Mouse (Mus musculus): ENCODE results near the gene Hmgb1. TPM values are rescaled to one million over a fixed set of nuclear protein-coding genes. Genes with fewer than 3 reads are reported as not detected.

Gene Hmgb1
- total RNA-seq (2021) = 100 to 1,000 TPM in 1 of 2 experiments, 10 to 100 TPM in 1; 88.9 to 103 TPM
- 23.7 and 42.4 TPM in 2 replicates for polyA plus RNA-seq (2012; rRNA removed)
- long read RNA-seq, transcript Hmgb1-201 (5 exons, 2,838 nt) = major isoform, 124 of 143 reads
- long read RNA-seq, partial matches to known transcripts = 2 of 143 reads
- long read RNA-seq, other reads (novel, unspliced or antisense) = 13 of 143 reads

GRCm38 (mm10) chr5:149184104-149184843, at the start of gene Hmgb1, which contains the start of gene Uspl1:
Gene Hmgb1 (minus strand): TSS chr5:149184489.
Gene Uspl1 (plus strand): TSS chr5:149184350.
- H3K4me1 ChIP-seq (ENCODE audit: control insufficient read depth, insufficient read depth, low read length) = peaks cover 1% of the 10 kb centered on the region; the same call in 1 of the 2 replicates
- peak; percentile 99 to 100 for DNase-seq
- peak within 1 kb of the TSS; percentile 98 for H3K9ac ChIP-seq (ENCODE audit: low read depth, low read length)
- intact Hi-C loops (cut with DNase I) = loop anchor here (1.0 to 10.0 kb wide), 4 partner anchors 45 to 451 kb away; partner anchors contain the start of gene Hsph1
- under 1% methylated on average over 59 of the region's 59 CpGs for WGBS
- peak within 1 kb of the TSS; percentile 100 for H3K27ac ChIP-seq
- H3K4me3 ChIP-seq = peak within 1 kb of the TSS; percentile 78
- H3K79me2 ChIP-seq (replicated peaks; ENCODE audit: control insufficient read depth, insufficient read depth, low read length) = 0 out of 2 replicates have a peak, but pooled peaks cover 1% of the 10 kb centered on the region
- TF ChIP-seq EP300 (IDR thresholded peaks at IDR 0.05; ENCODE audit: insufficient read depth, low read depth, low read length) (peak; percentile 93), CTCF (IDR thresholded peaks at IDR 0.05) (0 out of 2 replicates have a peak, but pooled peaks have one; percentile 3), POLR2A (IDR thresholded peaks at IDR 0.05; ENCODE audit: insufficient read depth, low read depth, low read length) (peak; percentile 99)
- peaks cover 16% of the 10 kb centered on the region for H3K36me3 ChIP-seq (ENCODE audit: control insufficient read depth, insufficient read depth, low read length)
- no peaks in the 10 kb centered on the region for H3K27me3 ChIP-seq (ENCODE audit: control insufficient read depth, insufficient read depth, low read length)

- H3K4me3 ChIP-seq = peak overlapping the region; percentile 73
- no peaks in the 10 kb centered on the region for H3K27me3 ChIP-seq (ENCODE audit: control insufficient read depth, insufficient read depth, low read length)
- H3K36me3 ChIP-seq (ENCODE audit: control insufficient read depth, insufficient read depth, low read length) = no peaks in the 10 kb centered on the region
- no peaks in the 10 kb centered on the region for H3K4me1 ChIP-seq (ENCODE audit: control insufficient read depth, insufficient read depth, low read length)
- intact Hi-C loops (cut with DNase I) = loop anchor here (1.0 to 5.0 kb wide), 2 partner anchors 45 to 177 kb away; partner anchors contain the start of genes Hmgb1 and Uspl1
- 78% methylated on average over 18 of the region's 18 CpGs for WGBS
- peak overlapping the region; percentile 86 for H3K27ac ChIP-seq
- DNase-seq = no peak
- TF ChIP-seq EP300 (IDR thresholded peaks at IDR 0.05; ENCODE audit: insufficient read depth, low read depth, low read length) (no peak), CTCF (IDR thresholded peaks at IDR 0.05) (no peak), POLR2A (IDR thresholded peaks at IDR 0.05; ENCODE audit: insufficient read depth, low read depth, low read length) (no peak)
- no peaks in the 10 kb centered on the region for H3K79me2 ChIP-seq (replicated peaks; ENCODE audit: control insufficient read depth, insufficient read depth, low read length)
- peak overlapping the region; percentile 60 for H3K9ac ChIP-seq (ENCODE audit: low read depth, low read length)
Measured at GRCm38 (mm10) chr5:149229619-149230339, 45.5 kb upstream of the Hmgb1 start.

GRCm38 (mm10) chr5:149228700-149229618, 44.7 kb upstream of the Hmgb1 start:
- peak; percentile 100 for DNase-seq
- Histone ChIP-seq H3K27me3 (ENCODE audit: control insufficient read depth, insufficient read depth, low read length) (no peaks in the 10 kb centered on the region), H3K4me1 (ENCODE audit: control insufficient read depth, insufficient read depth, low read length) (no peaks in the 10 kb centered on the region), H3K4me3 (peak overlapping the region; percentile 73), H3K27ac (peak overlapping the region; percentile 86), H3K36me3 (ENCODE audit: control insufficient read depth, insufficient read depth, low read length) (no peaks in the 10 kb centered on the region), H3K9ac (ENCODE audit: low read depth, low read length) (peak overlapping the region; percentile 60), H3K79me2 (replicated peaks; ENCODE audit: control insufficient read depth, insufficient read depth, low read length) (no peaks in the 10 kb centered on the region)
- TF ChIP-seq CTCF (IDR thresholded peaks at IDR 0.05) (no peak), EP300 (IDR thresholded peaks at IDR 0.05; ENCODE audit: insufficient read depth, low read depth, low read length) (peak; percentile 91), POLR2A (IDR thresholded peaks at IDR 0.05; ENCODE audit: insufficient read depth, low read depth, low read length) (peak; percentile 72)
- WGBS = 2% methylated on average over 55 of the region's 55 CpGs
- intact Hi-C loops (cut with DNase I) = loop anchor here (1.0 to 5.0 kb wide), 2 partner anchors 45 to 177 kb away; partner anchors contain the start of genes Hmgb1 and Uspl1

GRCm38 (mm10) chr5:149224666-149225065, 40.4 kb upstream of the Hmgb1 start:
- no peak for TF ChIP-seq EP300 (IDR thresholded peaks at IDR 0.05; ENCODE audit: insufficient read depth, low read depth, low read length)
- no peak for TF ChIP-seq CTCF (IDR thresholded peaks at IDR 0.05)
- TF ChIP-seq POLR2A (IDR thresholded peaks at IDR 0.05; ENCODE audit: insufficient read depth, low read depth, low read length) = no peak
- WGBS = 28% methylated on average over 7 of the region's 7 CpGs
- H3K27me3 ChIP-seq (ENCODE audit: control insufficient read depth, insufficient read depth, low read length) = no peaks in the 10 kb centered on the region
- intact Hi-C loops (cut with DNase I) = loop anchor here (5.0 kb wide), 1 partner anchor 172 kb away; no protein-coding TSS in a partner anchor
- no peak overlapping the region for H3K4me3 ChIP-seq
- no peak overlapping the region for H3K9ac ChIP-seq (ENCODE audit: low read depth, low read length)
- H3K27ac ChIP-seq = no peak overlapping the region
- H3K79me2 ChIP-seq (replicated peaks; ENCODE audit: control insufficient read depth, insufficient read depth, low read length) = no peaks in the 10 kb centered on the region
- H3K4me1 ChIP-seq (ENCODE audit: control insufficient read depth, insufficient read depth, low read length) = no peaks in the 10 kb centered on the region
- no peaks in the 10 kb centered on the region for H3K36me3 ChIP-seq (ENCODE audit: control insufficient read depth, insufficient read depth, low read length)
- no peak for DNase-seq

- no peaks in the 10 kb centered on the region for H3K79me2 ChIP-seq (replicated peaks; ENCODE audit: control insufficient read depth, insufficient read depth, low read length)
- no peak overlapping the region for H3K27ac ChIP-seq
- no peak overlapping the region for H3K4me3 ChIP-seq
- no peaks in the 10 kb centered on the region for H3K36me3 ChIP-seq (ENCODE audit: control insufficient read depth, insufficient read depth, low read length)
- intact Hi-C loops (cut with DNase I) = no loop called here
- DNase-seq = no peak
- no peaks in the 10 kb centered on the region for H3K4me1 ChIP-seq (ENCODE audit: control insufficient read depth, insufficient read depth, low read length)
- WGBS = 85% methylated on average over 4 of the region's 4 CpGs
- no peaks in the 10 kb centered on the region for H3K27me3 ChIP-seq (ENCODE audit: control insufficient read depth, insufficient read depth, low read length)
- no peak overlapping the region for H3K9ac ChIP-seq (ENCODE audit: low read depth, low read length)
- TF ChIP-seq POLR2A (IDR thresholded peaks at IDR 0.05; ENCODE audit: insufficient read depth, low read depth, low read length) = no peak
- TF ChIP-seq CTCF (IDR thresholded peaks at IDR 0.05) = no peak
- TF ChIP-seq EP300 (IDR thresholded peaks at IDR 0.05; ENCODE audit: insufficient read depth, low read depth, low read length) = no peak
Measured at GRCm38 (mm10) chr5:149221355-149221754, 37.1 kb upstream of the Hmgb1 start.
